Mouse (Mus musculus) liver, adult 2 months (tissue): Measurements from ENCODE around the gene Sall1. TPM values are rescaled to one million over a fixed set of nuclear protein-coding genes. Genes with fewer than 3 reads are reported as not detected.
A peak's percentile ranks its signal among the peaks of the same experiment; 100 is the strongest.

ENCODE experiments used
- DNase-seq: peaks from one replicate; pipeline ENCODE4 v3.0.0-alpha.2; 2011; ENCODE audit warnings: low read depth, low spot score; ENCODE audit errors: extremely low read depth
- H3K27ac ChIP-seq: fragments of 200-500 bp; replicated peaks from 2 replicates; pipeline ENCODE4 v1.5.1; 2012; ENCODE audit warnings: low read depth, mild to moderate bottlenecking, control low read depth, inconsistent platforms, low read length; ENCODE audit not compliant: insufficient read depth
- H3K27me3 ChIP-seq: fragments of 200-500 bp; 2 replicates; pipeline ENCODE4 v1.6.1; 2012; ENCODE audit warnings: mild to moderate bottlenecking, moderate library complexity, low read length, inconsistent platforms; ENCODE audit not compliant: control insufficient read depth, insufficient read depth
- H3K36me3 ChIP-seq: fragments of 200-500 bp; 2 replicates; pipeline ENCODE4 v1.6.1; 2012; ENCODE audit warnings: low read length, inconsistent platforms; ENCODE audit not compliant: control insufficient read depth, insufficient read depth
- H3K4me1 ChIP-seq: fragments of 200-500 bp; 2 replicates; pipeline ENCODE4 v1.6.1; 2011; ENCODE audit warnings: low read length; ENCODE audit not compliant: control insufficient read depth, insufficient read depth
- H3K4me3 ChIP-seq: fragments of 200-500 bp; 2 replicates; pipeline ENCODE4 v1.5.1; 2011; ENCODE audit warnings: low read depth, mild to moderate bottlenecking, control low read depth, low read length, moderate library complexity; ENCODE audit not compliant: insufficient read depth
- H3K79me2 ChIP-seq: fragments of 200-500 bp; 2 replicates; pipeline ENCODE4 v1.6.1; 2012; ENCODE audit warnings: inconsistent platforms, mild to moderate bottlenecking, low read length, moderate library complexity; ENCODE audit not compliant: control insufficient read depth, insufficient read depth
- H3K9ac ChIP-seq: fragments of 200-500 bp; 2 replicates; pipeline ENCODE4 v1.6.1; 2012; ENCODE audit warnings: low read depth, mild to moderate bottlenecking, control low read depth, inconsistent platforms, low read length
- CTCF ChIP-seq: fragments of 200-500 bp; IDR thresholded peaks from 2 replicates; pipeline ENCODE4 v1.5.1; 2011; ENCODE audit warnings: low read depth, low read length, control low read depth
- POLR2A ChIP-seq: fragments of 200-500 bp; IDR thresholded peaks from 2 replicates; pipeline ENCODE4 v1.6.1; 2011; ENCODE audit warnings: low read length, control low read depth; ENCODE audit not compliant: insufficient read depth; ENCODE audit errors: extremely low read depth
- WGBS: fragments of 180-500 bp; shearing (Covaris S2); methylation state at CpG from one replicate; pipeline ENCODE4 v1.1.7; 2018; 5-methylcytosine and 5-hydroxymethylcytosine counted together
- polyA plus RNA-seq: library from polyadenylated mRNA; depleted of rRNA; stranded (reverse); fragments of >200 nt; gene quantifications from 2 replicates; pipeline ENCODE4 v1.2.3, GENCODE M21; 2012; rRNA removed
- total RNA-seq: library from RNA; depleted of rRNA; stranded (reverse); fragments of >200 nt; gene quantifications from 2 replicates; pipeline ENCODE4 v1.2.3, GENCODE M21; 2014; rRNA removed

Gene Sall1
- 6.2 and 9.5 TPM in 2 replicates for total RNA-seq
- polyA plus RNA-seq, result 19.4 and 22.7 TPM in 2 replicates

- no peak for TF ChIP-seq CTCF
- TF ChIP-seq POLR2A, result 0 out of 2 replicates have a peak, but pooled peaks have one; percentile 12
- DNase-seq, result peak; percentile 59
- WGBS, result under 1% methylated on average over 25 of the region's 25 CpGs
- Histone ChIP-seq H3K36me3 (no peaks in the 10 kb centered on the region), H3K4me3 (peak within 1 kb of the TSS; percentile 96), H3K27ac (peak within 1 kb of the TSS; percentile 89), H3K4me1 (peaks cover 18% of the 10 kb centered on the region), H3K27me3 (no peaks in the 10 kb centered on the region), H3K79me2 (peaks cover 2% of the 10 kb centered on the region; the same call in 1 of the 2 replicates), H3K9ac (peak within 1 kb of the TSS; percentile 72)
Observed at GRCm38 (mm10) chr8:89043940-89044339, at the start of gene Sall1. Gene Sall1, minus strand, starts transcription at chr8:89044162.

DNA sequence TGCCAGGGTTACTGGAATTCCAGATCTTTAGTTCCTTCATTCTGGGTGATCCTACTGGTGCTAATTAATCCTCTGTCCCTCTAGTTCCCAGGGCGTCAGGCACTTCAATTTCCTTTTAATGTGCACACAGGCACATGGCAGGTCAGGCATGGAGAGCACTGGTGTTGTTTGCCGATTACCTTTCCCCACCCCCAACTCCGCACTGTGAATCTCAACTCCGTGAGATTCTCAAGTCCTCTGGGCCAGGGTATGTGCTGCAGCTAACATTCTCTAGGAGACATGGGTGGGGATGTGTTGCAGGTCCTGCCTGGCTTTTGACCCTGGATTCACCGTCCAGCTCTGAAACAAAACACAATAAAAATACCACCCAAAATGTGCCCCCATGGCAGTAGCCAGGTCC is 46.0 kb upstream of the Sall1 start:
- H3K36me3 ChIP-seq, result no peaks in the 10 kb centered on the region
- H3K4me1 ChIP-seq, result no peaks in the 10 kb centered on the region
- no peak overlapping the region for H3K27ac ChIP-seq
- no peak for DNase-seq
- H3K79me2 ChIP-seq, result no peaks in the 10 kb centered on the region
- H3K27me3 ChIP-seq, result no peaks in the 10 kb centered on the region
- 74% methylated on average over 5 of the region's 5 CpGs for WGBS
- no peak overlapping the region for H3K9ac ChIP-seq
- TF ChIP-seq POLR2A (no peak), CTCF (no peak)
- H3K4me3 ChIP-seq, result no peak overlapping the region

GRCm38 (mm10) chr8:89079147-89079546 is 35.2 kb upstream of the Sall1 start:
- no peak overlapping the region for H3K4me3 ChIP-seq
- no peaks in the 10 kb centered on the region for H3K4me1 ChIP-seq
- TF ChIP-seq POLR2A (no peak), CTCF (no peak)
- no peak for DNase-seq
- H3K36me3 ChIP-seq, result no peaks in the 10 kb centered on the region
- H3K27ac ChIP-seq, result no peak overlapping the region
- no peak overlapping the region for H3K9ac ChIP-seq
- H3K79me2 ChIP-seq, result no peaks in the 10 kb centered on the region
- WGBS, result 73% methylated on average over 2 of the region's 2 CpGs
- no peaks in the 10 kb centered on the region for H3K27me3 ChIP-seq

DNA sequence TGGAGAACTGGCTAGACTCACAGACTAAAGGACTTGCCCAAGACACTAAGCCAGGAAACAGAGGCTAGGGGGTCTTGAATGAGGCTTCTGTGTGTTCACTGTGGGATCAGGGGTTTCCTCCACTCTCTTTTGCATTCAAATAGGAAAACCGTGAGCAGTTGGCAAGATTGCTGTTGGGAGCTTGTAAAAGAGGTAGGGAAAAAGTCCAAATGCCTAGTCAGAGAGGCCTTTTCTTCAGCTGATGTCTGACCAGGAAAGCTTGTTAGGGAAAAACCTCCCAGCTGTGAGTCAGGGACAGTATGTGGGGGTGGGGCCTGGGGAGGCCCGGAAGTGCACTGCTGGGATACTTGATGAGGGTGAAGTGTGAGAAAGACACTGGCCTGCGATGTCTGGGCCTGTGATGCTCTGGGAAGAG is 29.0 kb upstream of the Sall1 start:
- WGBS, result 64% methylated on average over 3 of the region's 3 CpGs
- Histone ChIP-seq H3K79me2 (no peaks in the 10 kb centered on the region), H3K4me3 (no peak overlapping the region), H3K27me3 (no peaks in the 10 kb centered on the region), H3K9ac (no peak overlapping the region), H3K4me1 (no peaks in the 10 kb centered on the region), H3K36me3 (no peaks in the 10 kb centered on the region), H3K27ac (no peak overlapping the region)
- TF ChIP-seq POLR2A (no peak), CTCF (no peak)
- no peak for DNase-seq

DNA sequence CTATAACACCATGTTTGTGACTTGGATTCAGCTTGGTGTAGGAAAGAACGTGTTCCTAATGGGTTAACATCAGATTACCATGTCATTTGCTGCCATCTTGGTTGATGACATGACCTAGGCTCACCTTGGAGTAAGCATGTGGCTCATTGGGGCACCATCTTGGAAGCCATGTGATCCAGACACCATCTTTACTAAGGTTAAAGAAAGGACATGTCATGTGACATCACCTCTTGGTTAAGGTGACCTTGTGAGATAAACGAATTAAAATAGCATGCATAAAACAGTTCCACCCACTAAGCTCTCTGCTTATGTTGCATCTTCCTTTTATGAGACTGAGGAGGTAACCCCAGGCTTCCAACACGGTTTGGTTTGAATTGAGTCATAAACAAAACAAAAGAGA is 23.5 kb upstream of the Sall1 start:
- Histone ChIP-seq H3K36me3 (no peaks in the 10 kb centered on the region), H3K79me2 (no peaks in the 10 kb centered on the region), H3K4me1 (no peaks in the 10 kb centered on the region), H3K27ac (no peak overlapping the region), H3K9ac (no peak overlapping the region), H3K4me3 (no peak overlapping the region), H3K27me3 (no peaks in the 10 kb centered on the region)
- DNase-seq, result no peak
- WGBS, result 87% methylated on average over 3 of the region's 3 CpGs
- TF ChIP-seq CTCF (no peak), POLR2A (no peak)

DNA sequence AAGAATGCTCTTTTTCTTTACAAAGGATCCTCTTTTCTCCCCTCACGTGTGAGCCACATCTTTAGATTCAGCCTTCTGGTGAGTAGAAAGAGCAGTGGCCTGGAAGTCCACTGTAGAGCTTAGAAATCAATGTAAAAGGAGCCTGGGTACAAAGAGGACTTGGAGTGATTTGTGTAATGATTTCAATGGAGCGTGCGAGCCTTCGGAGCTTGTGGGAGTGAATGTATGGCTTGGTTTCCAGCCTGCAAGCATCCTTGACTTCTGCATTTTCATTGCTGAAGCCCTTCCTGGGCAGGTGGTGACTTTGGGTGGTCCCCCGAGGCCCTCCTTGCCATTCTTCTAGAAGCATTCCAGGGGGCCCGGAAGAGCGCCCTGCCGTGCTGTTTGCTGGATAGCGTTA is 20.1 kb upstream of the Sall1 start:
- Histone ChIP-seq H3K27ac (no peak overlapping the region), H3K79me2 (no peaks in the 10 kb centered on the region), H3K4me1 (no peaks in the 10 kb centered on the region), H3K27me3 (no peaks in the 10 kb centered on the region), H3K4me3 (no peak overlapping the region), H3K36me3 (no peaks in the 10 kb centered on the region), H3K9ac (no peak overlapping the region)
- 91% methylated on average over 9 of the region's 9 CpGs for WGBS
- DNase-seq, result no peak
- TF ChIP-seq POLR2A (no peak), CTCF (no peak)
